Mouse (Mus musculus): ENCODE results near the gene Zfp142. TPM values are rescaled to one million over a fixed set of nuclear protein-coding genes. Genes with fewer than 3 reads are reported as not detected.

Zfp142 gene
- 7.5 and 8.4 TPM in 2 replicates for polyA plus RNA-seq (2015; fragmentation: Nextera tagmentation; extraction: Ambion mirVana)

GRCm38 (mm10) chr1:74587773-74588445, at the start of gene Zfp142, which contains the start of gene Bcs1l:
TSS of gene Zfp142 (minus strand) at chr1:74588246.
TSS of gene Bcs1l (plus strand) at chr1:74588289.
- H3K36me3 ChIP-seq = peaks cover 46% of the 10 kb centered on the region
- no peaks in the 10 kb centered on the region for H3K27me3 ChIP-seq
- peak within 1 kb of the TSS; percentile 74 for H3K4me3 ChIP-seq (replicated peaks)
- H3K9me3 ChIP-seq (replicated peaks) = no peaks in the 10 kb centered on the region
- H3K4me2 ChIP-seq = peak within 1 kb of the TSS; percentile 82
- peak; percentile 99 for ATAC-seq (replicated peaks; ENCODE audit: low FRiP score)
- under 1% methylated on average over 45 of the region's 48 CpGs for WGBS
- H3K4me1 ChIP-seq = peaks cover 22% of the 10 kb centered on the region
- peak within 1 kb of the TSS; percentile 74 for H3K9ac ChIP-seq
- peak within 1 kb of the TSS; percentile 90 for H3K27ac ChIP-seq

GRCm38 (mm10) chr1:74632734-74633133, 44.7 kb upstream of the Zfp142 start:
- H3K27me3 ChIP-seq = no peaks in the 10 kb centered on the region
- WGBS = 85% methylated on average over 4 of the region's 4 CpGs

GRCm38 (mm10) chr1:74628001-74628400, 40.0 kb upstream of the Zfp142 start:
- WGBS = 47% methylated on average over 7 of the region's 7 CpGs
- no peak overlapping the region for H3K4me3 ChIP-seq (replicated peaks)
- no peak overlapping the region for H3K27ac ChIP-seq
- no peak overlapping the region for H3K9ac ChIP-seq
- no peaks in the 10 kb centered on the region for H3K27me3 ChIP-seq
- 0 out of 2 replicates have a peak, but pooled peaks cover 7% of the 10 kb centered on the region for H3K36me3 ChIP-seq
- no peak overlapping the region for H3K4me2 ChIP-seq
- H3K9me3 ChIP-seq (replicated peaks) = no peaks in the 10 kb centered on the region
- no peaks in the 10 kb centered on the region for H3K4me1 ChIP-seq
- no peak for ATAC-seq (replicated peaks; ENCODE audit: low FRiP score)

More at GRCm38 (mm10) chr1:74632734-74633133, 44.7 kb upstream of the Zfp142 start:
- Histone ChIP-seq H3K27ac (no peak overlapping the region), H3K9me3 (replicated peaks) (no peaks in the 10 kb centered on the region), H3K4me2 (no peak overlapping the region), H3K4me3 (replicated peaks) (no peak overlapping the region), H3K9ac (no peak overlapping the region), H3K4me1 (no peaks in the 10 kb centered on the region), H3K36me3 (peaks cover 3% of the 10 kb centered on the region; the same call in 1 of the 2 replicates)
- no peak for ATAC-seq (replicated peaks; ENCODE audit: low FRiP score)

- H3K27me3 ChIP-seq = no peaks in the 10 kb centered on the region
- no peak overlapping the region for H3K4me2 ChIP-seq
- no peak for ATAC-seq (replicated peaks; ENCODE audit: low FRiP score)
- H3K36me3 ChIP-seq = peaks cover 9% of the 10 kb centered on the region; the same call in 1 of the 2 replicates
- no peak overlapping the region for H3K4me3 ChIP-seq (replicated peaks)
- 82% methylated on average over 4 of the region's 4 CpGs for WGBS
- no peak overlapping the region for H3K9ac ChIP-seq
- no peak overlapping the region for H3K27ac ChIP-seq
- H3K4me1 ChIP-seq = no peaks in the 10 kb centered on the region
- no peaks in the 10 kb centered on the region for H3K9me3 ChIP-seq (replicated peaks)
These were observed 38.0 kb upstream of the Zfp142 start for GRCm38 (mm10) chr1:74626076-74626475.

- Histone ChIP-seq H3K36me3 (peaks cover 9% of the 10 kb centered on the region; the same call in 1 of the 2 replicates), H3K4me1 (no peaks in the 10 kb centered on the region), H3K4me3 (replicated peaks) (no peak overlapping the region), H3K27ac (no peak overlapping the region), H3K27me3 (no peaks in the 10 kb centered on the region), H3K4me2 (no peak overlapping the region), H3K9me3 (replicated peaks) (no peaks in the 10 kb centered on the region), H3K9ac (no peak overlapping the region)
- WGBS = 91% methylated on average over 1 of the region's 1 CpGs
- no peak for ATAC-seq (replicated peaks; ENCODE audit: low FRiP score)
These were observed 36.1 kb upstream of the Zfp142 start for GRCm38 (mm10) chr1:74624183-74624582.

- Histone ChIP-seq H3K27ac (peak within 1 kb of the TSS; percentile 64), H3K4me1 (peaks cover 19% of the 10 kb centered on the region), H3K9ac (peak within 1 kb of the TSS; percentile 75), H3K4me3 (replicated peaks) (peak within 1 kb of the TSS; percentile 71), H3K27me3 (no peaks in the 10 kb centered on the region), H3K36me3 (peaks cover 37% of the 10 kb centered on the region), H3K4me2 (peak within 1 kb of the TSS; percentile 86), H3K9me3 (replicated peaks) (no peaks in the 10 kb centered on the region)
- WGBS = 9% methylated on average over 25 of the region's 25 CpGs
- ATAC-seq (replicated peaks; ENCODE audit: low FRiP score) = peak; percentile 87
These were observed 13.4 kb upstream of the Zfp142 start, which contains the start of the genes Rnf25 and Stk36 for GRCm38 (mm10) chr1:74601267-74601962. TSS of gene Rnf25 (minus strand) at chr1:74601397. TSS of gene Stk36 (plus strand) at chr1:74601445.

GRCm38 (mm10) chr1:74600501-74601266, 12.6 kb upstream of the Zfp142 start:
- 8% methylated on average over 26 of the region's 26 CpGs for WGBS
- Histone ChIP-seq H3K4me1 (peaks cover 19% of the 10 kb centered on the region), H3K4me2 (peak overlapping the region; percentile 86), H3K36me3 (peaks cover 41% of the 10 kb centered on the region), H3K27ac (peak overlapping the region; percentile 64), H3K4me3 (replicated peaks) (peak overlapping the region; percentile 71), H3K27me3 (no peaks in the 10 kb centered on the region), H3K9ac (peak overlapping the region; percentile 75), H3K9me3 (replicated peaks) (no peaks in the 10 kb centered on the region)
- peak; percentile 63 for ATAC-seq (replicated peaks; ENCODE audit: low FRiP score)

- H3K4me3 ChIP-seq (replicated peaks) = no peak overlapping the region
- no peaks in the 10 kb centered on the region for H3K4me1 ChIP-seq
- no peaks in the 10 kb centered on the region for H3K27me3 ChIP-seq
- WGBS = 90% methylated on average over 8 of the region's 8 CpGs
- no peak overlapping the region for H3K4me2 ChIP-seq
- no peak overlapping the region for H3K27ac ChIP-seq
- no peak overlapping the region for H3K9ac ChIP-seq
- no peak for ATAC-seq (replicated peaks; ENCODE audit: low FRiP score)
- peaks cover 93% of the 10 kb centered on the region for H3K36me3 ChIP-seq
- no peaks in the 10 kb centered on the region for H3K9me3 ChIP-seq (replicated peaks)
These were observed 6.4 kb upstream of the Zfp142 start for GRCm38 (mm10) chr1:74594434-74594833.

- H3K4me3 ChIP-seq (replicated peaks) = peak overlapping the region; percentile 74
- peak overlapping the region; percentile 82 for H3K4me2 ChIP-seq
- peak overlapping the region; percentile 90 for H3K27ac ChIP-seq
- peaks cover 47% of the 10 kb centered on the region for H3K36me3 ChIP-seq
- H3K4me1 ChIP-seq = peaks cover 22% of the 10 kb centered on the region
- under 1% methylated on average over 24 of the region's 24 CpGs for WGBS
- no peaks in the 10 kb centered on the region for H3K9me3 ChIP-seq (replicated peaks)
- peak; percentile 12 for ATAC-seq (replicated peaks; ENCODE audit: low FRiP score)
- H3K9ac ChIP-seq = peak overlapping the region; percentile 74
- H3K27me3 ChIP-seq = no peaks in the 10 kb centered on the region
These were observed 743 bp downstream of the Zfp142 start for GRCm38 (mm10) chr1:74587233-74587772.

GRCm38 (mm10) chr1:74584616-74585398, 3.2 kb downstream of the Zfp142 start:
- H3K9me3 ChIP-seq (replicated peaks) = no peaks in the 10 kb centered on the region
- H3K4me3 ChIP-seq (replicated peaks) = no peak overlapping the region
- H3K9ac ChIP-seq = no peak overlapping the region
- H3K4me2 ChIP-seq = no peak overlapping the region
- peaks cover 36% of the 10 kb centered on the region for H3K36me3 ChIP-seq
- 91% methylated on average over 3 of the region's 3 CpGs for WGBS
- H3K27ac ChIP-seq = no peak overlapping the region
- H3K4me1 ChIP-seq = peaks cover 22% of the 10 kb centered on the region
- ATAC-seq (replicated peaks; ENCODE audit: low FRiP score) = no peak
- H3K27me3 ChIP-seq = no peaks in the 10 kb centered on the region

GRCm38 (mm10) chr1:74582621-74583020, 5.4 kb downstream of the Zfp142 start:
- Histone ChIP-seq H3K9me3 (replicated peaks) (no peaks in the 10 kb centered on the region), H3K4me3 (replicated peaks) (no peak overlapping the region), H3K4me1 (peaks cover 17% of the 10 kb centered on the region), H3K27me3 (no peaks in the 10 kb centered on the region), H3K27ac (no peak overlapping the region), H3K4me2 (no peak overlapping the region), H3K36me3 (peaks cover 56% of the 10 kb centered on the region), H3K9ac (no peak overlapping the region)
- 89% methylated on average over 3 of the region's 3 CpGs for WGBS
- no peak for ATAC-seq (replicated peaks; ENCODE audit: low FRiP score)
